Mouse (Mus musculus) midbrain, embryonic 11.5 days (tissue): Measurements from ENCODE around the gene Rnpepl1. TPM values are rescaled to one million over a fixed set of nuclear protein-coding genes. Genes with fewer than 3 reads are reported as not detected.

Experiments
- ATAC-seq: fragments of 200-750 bp; cut with Nextera tagmentation; 2 replicates; pipeline ENCODE4 v1.8.0; 2017; ENCODE audit warnings: moderate TSS enrichment, moderate library complexity; ENCODE audit not compliant: low FRiP score
- DNase-seq: peaks from one replicate; pipeline ENCODE4 v3.0.0; 2015; ENCODE audit warnings: low spot score; ENCODE audit errors: missing footprints
- H3K27ac ChIP-seq: fragments of 300-500 bp; sonication (generic); 2 replicates; pipeline ENCODE4 v1.5.1; 2014; ENCODE audit warnings: low read depth, low read length
- H3K27me3 ChIP-seq: fragments of 300-500 bp; sonication (generic); 2 replicates; pipeline ENCODE4 v1.6.1; 2014; ENCODE audit warnings: mild to moderate bottlenecking, low read length, moderate library complexity, mixed read lengths; ENCODE audit not compliant: control insufficient read depth, insufficient read depth
- H3K36me3 ChIP-seq: fragments of 300-500 bp; sonication (generic); 2 replicates; pipeline ENCODE4 v1.6.1; 2014; ENCODE audit warnings: mild to moderate bottlenecking, low read length, moderate library complexity, mixed read lengths; ENCODE audit not compliant: control insufficient read depth, insufficient read depth
- H3K4me1 ChIP-seq: fragments of 300-500 bp; sonication (generic); 2 replicates; pipeline ENCODE4 v1.6.1; 2014; ENCODE audit warnings: low read length; ENCODE audit not compliant: control insufficient read depth, insufficient read depth
- H3K4me2 ChIP-seq: fragments of 300-500 bp; sonication (generic); 2 replicates; pipeline ENCODE4 v1.6.1; 2014; ENCODE audit warnings: mild to moderate bottlenecking, moderate library complexity
- H3K4me3 ChIP-seq: fragments of 300-500 bp; sonication (generic); 2 replicates; pipeline ENCODE4 v1.5.1; 2014; ENCODE audit warnings: low read depth, low read length
- H3K9ac ChIP-seq: fragments of 300-500 bp; sonication (generic); 2 replicates; pipeline ENCODE4 v1.6.1; 2014; ENCODE audit warnings: low read length
- H3K9me3 ChIP-seq: fragments of 300-500 bp; sonication (generic); 2 replicates; pipeline ENCODE4 v1.6.1; 2016; ENCODE audit warnings: low read length; ENCODE audit not compliant: control insufficient read depth
- WGBS: fragments of 180-500 bp; shearing (Covaris S2); extraction: QIAGEN DNeasy Blood & Tissue Kit; methylation state at CpG from one replicate; pipeline ENCODE4 v1.1.7; 2014; 5-methylcytosine and 5-hydroxymethylcytosine counted together
- polyA plus RNA-seq: library from polyadenylated mRNA; unstranded; fragments of >200 nt; fragmentation: Nextera tagmentation; extraction: Ambion mirVana; gene quantifications from 2 replicates; pipeline ENCODE4 v1.2.1, GENCODE M21; 2014

Rnpepl1 gene
- polyA plus RNA-seq, 1 experiment from 2014 or later, result 13.3 TPM

GRCm38 (mm10) chr1:92903627-92904026 is 7.0 kb upstream of the Rnpepl1 start:
- Histone ChIP-seq H3K9ac (no peak overlapping the region), H3K4me1 (peaks cover 10% of the 10 kb centered on the region), H3K36me3 (no peaks in the 10 kb centered on the region), H3K4me3 (no peak overlapping the region), H3K27ac (no peak overlapping the region), H3K27me3 (peaks cover 6% of the 10 kb centered on the region), H3K9me3 (no peaks in the 10 kb centered on the region), H3K4me2 (no peak overlapping the region)
- ATAC-seq, result no peak
- DNase-seq, result no peak
- 75% methylated on average over 4 of the region's 4 CpGs for WGBS

GRCm38 (mm10) chr1:92905703-92906310 is 4.8 kb upstream of the Rnpepl1 start:
- no peaks in the 10 kb centered on the region for H3K36me3 ChIP-seq
- peaks cover 16% of the 10 kb centered on the region for H3K4me1 ChIP-seq
- H3K4me2 ChIP-seq, result no peak overlapping the region
- DNase-seq (no peak), ATAC-seq (no peak)
- no peak overlapping the region for H3K27ac ChIP-seq
- H3K4me3 ChIP-seq, result no peak overlapping the region
- no peak overlapping the region for H3K9ac ChIP-seq
- peaks cover 7% of the 10 kb centered on the region for H3K27me3 ChIP-seq
- H3K9me3 ChIP-seq, result no peaks in the 10 kb centered on the region
- 83% methylated on average over 2 of the region's 2 CpGs for WGBS

GRCm38 (mm10) chr1:92906779-92907631 is 3.6 kb upstream of the Rnpepl1 start, which contains the start of gene Dusp28:
TSS of gene Dusp28 (plus strand) at chr1:92906981.
- H3K4me1 ChIP-seq, result peaks cover 22% of the 10 kb centered on the region
- DNase-seq (peak; percentile 97), ATAC-seq (peak; percentile 84)
- H3K4me3 ChIP-seq, result peak within 1 kb of the TSS; percentile 78
- no peaks in the 10 kb centered on the region for H3K9me3 ChIP-seq
- H3K27me3 ChIP-seq, result peaks cover 7% of the 10 kb centered on the region
- H3K9ac ChIP-seq, result peak within 1 kb of the TSS; percentile 71
- no peaks in the 10 kb centered on the region for H3K36me3 ChIP-seq
- peak within 1 kb of the TSS; percentile 78 for H3K4me2 ChIP-seq
- WGBS, result under 1% methylated on average over 81 of the region's 81 CpGs
- peak within 1 kb of the TSS; percentile 48 for H3K27ac ChIP-seq

- 47% methylated on average over 20 of the region's 20 CpGs for WGBS
- DNase-seq (no peak), ATAC-seq (no peak)
Measured at GRCm38 (mm10) chr1:92907632-92908360, 2.8 kb upstream of the Rnpepl1 start.

GRCm38 (mm10) chr1:92908664-92909063 is 1.9 kb upstream of the Rnpepl1 start:
- WGBS, result 93% methylated on average over 3 of the region's 3 CpGs
- Histone ChIP-seq H3K36me3 (no peaks in the 10 kb centered on the region), H3K27me3 (peaks cover 7% of the 10 kb centered on the region), H3K4me1 (peaks cover 28% of the 10 kb centered on the region), H3K9me3 (no peaks in the 10 kb centered on the region), H3K4me3 (no peak overlapping the region), H3K27ac (no peak overlapping the region), H3K4me2 (no peak overlapping the region), H3K9ac (no peak overlapping the region)
- no peak for ATAC-seq
- DNase-seq, result no peak

More at GRCm38 (mm10) chr1:92907632-92908360, 2.8 kb upstream of the Rnpepl1 start:
- H3K4me3 ChIP-seq, result peak overlapping the region; percentile 78
- H3K9me3 ChIP-seq, result no peaks in the 10 kb centered on the region
- peaks cover 7% of the 10 kb centered on the region for H3K27me3 ChIP-seq
- no peaks in the 10 kb centered on the region for H3K36me3 ChIP-seq
- H3K4me1 ChIP-seq, result peaks cover 29% of the 10 kb centered on the region
- no peak overlapping the region for H3K27ac ChIP-seq
- H3K9ac ChIP-seq, result peak overlapping the region; percentile 71
- peak overlapping the region; percentile 78 for H3K4me2 ChIP-seq

- peaks cover 7% of the 10 kb centered on the region for H3K27me3 ChIP-seq
- H3K27ac ChIP-seq, result no peak overlapping the region
- no peaks in the 10 kb centered on the region for H3K36me3 ChIP-seq
- no peak overlapping the region for H3K4me3 ChIP-seq
- WGBS, result 68% methylated on average over 4 of the region's 4 CpGs
- ATAC-seq, result no peak
- no peak overlapping the region for H3K9ac ChIP-seq
- no peak overlapping the region for H3K4me2 ChIP-seq
- DNase-seq, result no peak
- H3K4me1 ChIP-seq, result peaks cover 28% of the 10 kb centered on the region
- no peaks in the 10 kb centered on the region for H3K9me3 ChIP-seq
Measured at GRCm38 (mm10) chr1:92909068-92909467, 1.5 kb upstream of the Rnpepl1 start.

- H3K27me3 ChIP-seq, result peaks cover 7% of the 10 kb centered on the region
Measured at GRCm38 (mm10) chr1:92910925-92911720, 540 bp downstream of the Rnpepl1 start.

GRCm38 (mm10) chr1:92911721-92912138 is 1.1 kb downstream of the Rnpepl1 start:
- WGBS, result 47% methylated on average over 8 of the region's 8 CpGs
- Histone ChIP-seq H3K36me3 (no peaks in the 10 kb centered on the region; the same call in 1 of the 2 replicates), H3K9me3 (no peaks in the 10 kb centered on the region), H3K27me3 (peaks cover 7% of the 10 kb centered on the region), H3K9ac (peak overlapping the region; percentile 91), H3K4me2 (peak overlapping the region; percentile 69), H3K4me3 (peak overlapping the region; percentile 82), H3K27ac (no peak overlapping the region; the same call in 1 of the 2 replicates), H3K4me1 (peaks cover 25% of the 10 kb centered on the region)
- DNase-seq, result no peak
- no peak for ATAC-seq

More at GRCm38 (mm10) chr1:92910925-92911720, 540 bp downstream of the Rnpepl1 start:
- Histone ChIP-seq H3K4me1 (peaks cover 28% of the 10 kb centered on the region), H3K27ac (peak overlapping the region; percentile 76), H3K4me3 (peak overlapping the region; percentile 82), H3K9me3 (no peaks in the 10 kb centered on the region), H3K9ac (peak overlapping the region; percentile 91), H3K4me2 (peak overlapping the region; percentile 69), H3K36me3 (no peaks in the 10 kb centered on the region)
- DNase-seq (peak; percentile 95), ATAC-seq (peak; percentile 37)
- WGBS, result 2% methylated on average over 58 of the region's 85 CpGs
